24 mouse cellular contexts compared by ENCODE assay signal in genomic region chr1:70180123-70180741, GRCm38 (mm10).
A peak's percentile ranks its signal among the peaks of the same experiment; 100 is the strongest.
DNase-seq lines count a peak whose midpoint lies in the region; ATAC-seq and TF ChIP-seq lines count a peak whose summit lies in the region.
"Had no signal": no experiment of that assay in that cellular context is flagged by ENCODE, and none has a peak within 500 bp of the region (broad histone marks: within the 10 kb centered on the region; RNA-seq: fewer than 3 reads in every experiment).

No protein-coding gene starts in this region.

- no peaks in the 10 kb centered on the region for H3K27me3 ChIP-seq in heart, embryonic 12.5 days (replicated peaks)
- no peaks in the 10 kb centered on the region for H3K27me3 ChIP-seq in heart, embryonic 10.5 days (ENCODE audit: insufficient read depth, poor library complexity, severe bottlenecking)
- H3K27me3 ChIP-seq in MEL (ENCODE audit: control insufficient read depth in 1 of 2, insufficient read depth in 2 of 2, low read length in 2 of 2): no peaks in the 10 kb centered on the region
- H3K27me3 ChIP-seq in liver, adult 2 months (ENCODE audit: control insufficient read depth, insufficient read depth, low read length): no peaks in the 10 kb centered on the region
- H3K27me3 ChIP-seq in liver, postnatal 0 days (ENCODE audit: insufficient read depth, low read length): no peaks in the 10 kb centered on the region
- no peaks in the 10 kb centered on the region for H3K27me3 ChIP-seq in hindbrain, embryonic 16.5 days (replicated peaks; ENCODE audit: control insufficient read depth, insufficient read depth, low read length)
- H3K27me3 ChIP-seq: embryonic facial prominence, embryonic 12.5 days; hindbrain, embryonic 15.5 days had no signal

- H3K4me1 ChIP-seq in heart, embryonic 12.5 days (replicated peaks): peaks cover 2% of the 10 kb centered on the region; the same call in 1 of the 2 replicates
- H3K4me1 ChIP-seq in heart, embryonic 10.5 days: no peaks in the 10 kb centered on the region
- H3K4me1 ChIP-seq in MEL (ENCODE audit: control insufficient read depth in 1 of 2, insufficient read depth in 2 of 2, low read length in 2 of 2): no peaks in the 10 kb centered on the region
- H3K4me1 ChIP-seq in liver, adult 2 months (ENCODE audit: control insufficient read depth, insufficient read depth, low read length): no peaks in the 10 kb centered on the region
- H3K4me1 ChIP-seq in liver, postnatal 0 days (ENCODE audit: insufficient read depth): 0 out of 2 replicates have a peak, but pooled peaks cover 3% of the 10 kb centered on the region
- H3K4me1 ChIP-seq in hindbrain, embryonic 16.5 days (ENCODE audit: control insufficient read depth, insufficient read depth, low read depth, low read length): no peaks in the 10 kb centered on the region
- H3K4me1 ChIP-seq: embryonic facial prominence, embryonic 12.5 days; hindbrain, embryonic 15.5 days; limb, embryonic 10.5 days; midbrain, embryonic 10.5 days had no signal

- no peak for TF ChIP-seq CTCF in MEL (IDR thresholded peaks at IDR 0.05 in 2 of 3, conservative IDR thresholded peaks at IDR 0.05 in 1 of 3; ENCODE audit: control insufficient read depth in 1 of 3, insufficient read depth in 1 of 3, low read depth in 2 of 3, low read length in 3 of 3, poor library complexity in 1 of 3, severe bottlenecking in 1 of 3)
- TF ChIP-seq CTCF in liver, adult 2 months (IDR thresholded peaks at IDR 0.05; ENCODE audit: low read depth, low read length): no peak
- no peak for TF ChIP-seq CTCF in liver, postnatal 0 days (IDR thresholded peaks at IDR 0.05; ENCODE audit: low read depth)

- DNase-seq in heart, embryonic 10.5 days (ENCODE audit: low spot score): no peak
- peak; percentile 1 for DNase-seq in MEL (ENCODE audit: low read depth, low spot score)
- DNase-seq in liver, adult 2 months (ENCODE audit: extremely low read depth, low read depth, low spot score): peak; percentile 4
- DNase-seq in liver, postnatal 0 days: no peak
- no peak for DNase-seq in layer of hippocampus, postnatal 25 days (ENCODE audit: extremely low spot score in 1 of 2, low spot score in 1 of 2)
- no peak for DNase-seq in right cerebral cortex, postnatal 10 days (ENCODE audit: low spot score in 2 of 2)
- DNase-seq: adrenal gland, postnatal 36 days; cerebellum, adult 18-20 months; gastrocnemius, postnatal 14 days; heart, postnatal 14 days; kidney, adult 18-20 months; kidney, postnatal 10 days; lung, adult 2 months; lung, postnatal 4 days; thymus, postnatal 36 days had no signal

- no peak overlapping the region for H3K4me3 ChIP-seq in heart, embryonic 12.5 days
- no peak overlapping the region for H3K4me3 ChIP-seq in heart, embryonic 10.5 days
- H3K4me3 ChIP-seq in MEL (ENCODE audit: control insufficient read depth in 1 of 2, insufficient read depth in 1 of 2, low read depth in 2 of 2, low read length in 2 of 2): no peak overlapping the region
- H3K4me3 ChIP-seq in liver, adult 2 months (ENCODE audit: insufficient read depth, low read depth, low read length): no peak overlapping the region
- H3K4me3 ChIP-seq in liver, postnatal 0 days (ENCODE audit: low read depth, low read length): no peak overlapping the region
- H3K4me3 ChIP-seq in hindbrain, embryonic 16.5 days (ENCODE audit: low read length): no peak overlapping the region
- H3K4me3 ChIP-seq: embryonic facial prominence, embryonic 12.5 days; erythroblast, embryonic 14.5 days; hindbrain, embryonic 15.5 days; layer of hippocampus, adult 2 months; limb, embryonic 10.5 days; midbrain, embryonic 10.5 days had no signal

- no peak overlapping the region for H3K9ac ChIP-seq in heart, embryonic 12.5 days
- H3K9ac ChIP-seq in MEL (ENCODE audit: control insufficient read depth, low read depth, low read length, poor library complexity, severe bottlenecking): no peak overlapping the region
- H3K9ac ChIP-seq in liver, adult 2 months (ENCODE audit: low read depth, low read length): no peak overlapping the region
- no peak overlapping the region for H3K9ac ChIP-seq in liver, postnatal 0 days (replicated peaks)
- no peak overlapping the region for H3K9ac ChIP-seq in hindbrain, embryonic 16.5 days (ENCODE audit: low read depth, low read length)
- H3K9ac ChIP-seq: embryonic facial prominence, embryonic 12.5 days; hindbrain, embryonic 15.5 days had no signal

- 40% methylated on average over 4 of the region's 4 CpGs for WGBS in heart, embryonic 12.5 days
- 53% methylated on average over 4 of the region's 4 CpGs for WGBS in heart, embryonic 10.5 days
- WGBS in liver, adult 2 months: 51% methylated on average over 4 of the region's 4 CpGs
- WGBS in liver, postnatal 0 days (ENCODE audit: insufficient replicate concordance): 28% methylated on average over 4 of the region's 4 CpGs
- WGBS in hindbrain, embryonic 16.5 days: 78% methylated on average over 4 of the region's 4 CpGs

- no peak for TF ChIP-seq POLR2A in MEL (IDR thresholded peaks at IDR 0.05; ENCODE audit: control insufficient read depth in 1 of 2, insufficient read depth in 1 of 2, low read depth in 1 of 2, low read length in 2 of 2, poor library complexity in 1 of 2)
- TF ChIP-seq POLR2A in liver, adult 2 months (IDR thresholded peaks at IDR 0.05; ENCODE audit: extremely low read depth, insufficient read depth, low read length): no peak

- H3K4me2 ChIP-seq in heart, embryonic 12.5 days: no peak overlapping the region
- no peak overlapping the region for H3K4me2 ChIP-seq in liver, postnatal 0 days (ENCODE audit: low read depth, low read length)
- no peak overlapping the region for H3K4me2 ChIP-seq in hindbrain, embryonic 16.5 days (ENCODE audit: low read length)
- H3K4me2 ChIP-seq: embryonic facial prominence, embryonic 12.5 days; hindbrain, embryonic 15.5 days had no signal

- no peak overlapping the region for H3K27ac ChIP-seq in heart, embryonic 12.5 days (ENCODE audit: poor library complexity, severe bottlenecking)
- H3K27ac ChIP-seq in heart, embryonic 10.5 days: no peak overlapping the region
- H3K27ac ChIP-seq in MEL (ENCODE audit: control insufficient read depth, low read depth, low read length): no peak overlapping the region
- H3K27ac ChIP-seq in liver, adult 2 months (replicated peaks; ENCODE audit: insufficient read depth, low read depth, low read length): no peak overlapping the region
- H3K27ac ChIP-seq in liver, postnatal 0 days (ENCODE audit: low read depth): no peak overlapping the region
- no peak overlapping the region for H3K27ac ChIP-seq in hindbrain, embryonic 16.5 days (ENCODE audit: low read depth, low read length)
- H3K27ac ChIP-seq: embryonic facial prominence, embryonic 12.5 days; hindbrain, embryonic 15.5 days; layer of hippocampus, adult 2 months; limb, embryonic 10.5 days; midbrain, embryonic 10.5 days had no signal

- ATAC-seq in heart, embryonic 12.5 days (ENCODE audit: insufficient number of reproducible peaks, low FRiP score): 0 out of 2 replicates have a peak, but pooled peaks have one; percentile 53
- peak; percentile 43 for ATAC-seq in liver, postnatal 0 days
- ATAC-seq in hindbrain, embryonic 16.5 days: no peak
- ATAC-seq: forebrain, embryonic 14.5 days had no signal

- TF ChIP-seq EP300 in MEL (IDR thresholded peaks at IDR 0.05; ENCODE audit: low read depth in 1 of 2, low read length in 2 of 2): no peak
- TF ChIP-seq EP300 in liver, postnatal 0 days (IDR thresholded peaks at IDR 0.05; ENCODE audit: low read depth): no peak

- H3K9me3 ChIP-seq in heart, embryonic 12.5 days (replicated peaks): no peaks in the 10 kb centered on the region
- H3K9me3 ChIP-seq in heart, embryonic 10.5 days: no peaks in the 10 kb centered on the region
- H3K9me3 ChIP-seq in MEL (replicated peaks; ENCODE audit: insufficient read depth, low read length): no peaks in the 10 kb centered on the region
- H3K9me3 ChIP-seq in liver, postnatal 0 days (ENCODE audit: low read length): no peaks in the 10 kb centered on the region
- no peaks in the 10 kb centered on the region for H3K9me3 ChIP-seq in hindbrain, embryonic 16.5 days (ENCODE audit: control insufficient read depth, low read length)
- H3K9me3 ChIP-seq: embryonic facial prominence, embryonic 12.5 days; hindbrain, embryonic 15.5 days; limb, embryonic 10.5 days; midbrain, embryonic 10.5 days had no signal

- H3K79me2 ChIP-seq in MEL (ENCODE audit: control insufficient read depth, insufficient read depth, low read length, poor library complexity): no peaks in the 10 kb centered on the region
- no peaks in the 10 kb centered on the region for H3K79me2 ChIP-seq in liver, adult 2 months (ENCODE audit: control insufficient read depth, insufficient read depth, low read length)

- no peaks in the 10 kb centered on the region for H3K36me3 ChIP-seq in heart, embryonic 12.5 days
- H3K36me3 ChIP-seq in heart, embryonic 10.5 days: no peaks in the 10 kb centered on the region
- no peaks in the 10 kb centered on the region; a peak in 1 of 4 replicates for H3K36me3 ChIP-seq in MEL (ENCODE audit: control insufficient read depth in 1 of 2, insufficient read depth in 2 of 2, low read length in 2 of 2)
- no peaks in the 10 kb centered on the region for H3K36me3 ChIP-seq in liver, adult 2 months (ENCODE audit: control insufficient read depth, insufficient read depth, low read length)
- H3K36me3 ChIP-seq in liver, postnatal 0 days (replicated peaks; ENCODE audit: insufficient read depth, low read length): no peaks in the 10 kb centered on the region
- no peaks in the 10 kb centered on the region for H3K36me3 ChIP-seq in hindbrain, embryonic 16.5 days (ENCODE audit: control insufficient read depth, insufficient read depth, low read length)
- H3K36me3 ChIP-seq: embryonic facial prominence, embryonic 12.5 days; hindbrain, embryonic 15.5 days; limb, embryonic 10.5 days; midbrain, embryonic 10.5 days had no signal

- TF ChIP-seq RAD21 in MEL (IDR thresholded peaks at IDR 0.05; ENCODE audit: low read depth, low read length): no peak

TF ChIP-seq in MEL, 35 proteins besides CTCF, POLR2A, EP300 and RAD21 (continues in another document):
- TF ChIP-seq RCOR1 (IDR thresholded peaks at IDR 0.05; ENCODE audit: low read depth, low read length): no peak
- TF ChIP-seq ZKSCAN1 (IDR thresholded peaks at IDR 0.05; ENCODE audit: low read depth, low read length): no peak
- no peak for TF ChIP-seq MYB (IDR thresholded peaks at IDR 0.05; ENCODE audit: low read depth, low read length)
- TF ChIP-seq NELFE (IDR thresholded peaks at IDR 0.05; ENCODE audit: low read depth, low read length): no peak
- TF ChIP-seq MEF2A (IDR thresholded peaks at IDR 0.05; ENCODE audit: extremely low read depth, insufficient replicate concordance, low read depth, low read length, poor library complexity, severe bottlenecking): no peak
- TF ChIP-seq TBP (IDR thresholded peaks at IDR 0.05; ENCODE audit: low read depth, low read length): no peak
- no peak for TF ChIP-seq UBTF (IDR thresholded peaks at IDR 0.05; ENCODE audit: borderline replicate concordance, insufficient read depth, low read depth, low read length)
- no peak for TF ChIP-seq MAX (IDR thresholded peaks at IDR 0.05; ENCODE audit: low read length)
- TF ChIP-seq POLR2AphosphoS2 (IDR thresholded peaks at IDR 0.05; ENCODE audit: low read length): no peak
- TF ChIP-seq SMC3 (IDR thresholded peaks at IDR 0.05; ENCODE audit: low read depth, low read length): no peak
- TF ChIP-seq BHLHE40 (IDR thresholded peaks at IDR 0.05; ENCODE audit: borderline replicate concordance, low read depth, low read length): no peak
- TF ChIP-seq GABPA (IDR thresholded peaks at IDR 0.05; ENCODE audit: low read depth, low read length): no peak

Comparison
In these comparisons a context has a peak if more than half of its experiments do, and no peak if none do; other contexts are left out.
1. DNase-seq: peak in MEL (single experiment) and liver, adult 2 months (single experiment); none in heart, embryonic 10.5 days (single experiment), liver, postnatal 0 days (single experiment), layer of hippocampus, postnatal 25 days (0 of 2) and right cerebral cortex, postnatal 10 days (0 of 2).